ENCODE assay signal across 11 mouse cellular contexts in genomic region chr4:140038586-140039411, GRCm38 (mm10).
A peak's percentile ranks its signal among the peaks of the same experiment; 100 is the strongest.
DNase-seq lines count a peak whose midpoint lies in the region; ATAC-seq and TF ChIP-seq lines count a peak whose summit lies in the region.
"Had no signal": no experiment of that assay in that cellular context is flagged by ENCODE, and none has a peak within 500 bp of the region (broad histone marks: within the 10 kb centered on the region; RNA-seq: fewer than 3 reads in every experiment).

No protein-coding gene starts in this region.

- DNase-seq in cerebellum, adult 18-20 months: peak; percentile 19 to 41
- DNase-seq in cerebellum, adult 11 months: no peak
- DNase-seq in retina, postnatal 1 day: peak; percentile 48
- DNase-seq in retina, embryonic 14.5 days (ENCODE audit: low spot score): no peak
- peak; percentile 39 for DNase-seq in hindbrain, postnatal 0 days (ENCODE audit: low spot score)
- no peak for DNase-seq in heart, postnatal 4 days
- no peak for DNase-seq in ovary, postnatal 10 days (ENCODE audit: low spot score)
- no peak for DNase-seq in urinary bladder, postnatal 10 days (ENCODE audit: low spot score)
- DNase-seq: heart, adult 18-20 months; kidney, postnatal 4 days; lung, postnatal 14 days had no signal

- H3K27me3 ChIP-seq in hindbrain, postnatal 0 days (ENCODE audit: insufficient read depth, low read length): no peaks in the 10 kb centered on the region

- no peaks in the 10 kb centered on the region for H3K36me3 ChIP-seq in hindbrain, postnatal 0 days (ENCODE audit: insufficient read depth, low read length)

- WGBS in hindbrain, postnatal 0 days: 8% methylated on average over 26 of the region's 26 CpGs

- H3K4me1 ChIP-seq in hindbrain, postnatal 0 days (ENCODE audit: insufficient read depth, low read length): peaks cover 20% of the 10 kb centered on the region

- no peak overlapping the region for H3K4me3 ChIP-seq in hindbrain, postnatal 0 days (ENCODE audit: low read length)

- H3K4me2 ChIP-seq in hindbrain, postnatal 0 days (ENCODE audit: low read depth, low read length): no peak overlapping the region

- no peaks in the 10 kb centered on the region; the same call in 1 of the 2 replicates for H3K9me3 ChIP-seq in hindbrain, postnatal 0 days (ENCODE audit: low read length)

- H3K27ac ChIP-seq in hindbrain, postnatal 0 days: 0 out of 2 replicates have a peak overlapping the region, but pooled peaks have one; percentile 41

- ATAC-seq in hindbrain, postnatal 0 days: no peak

- no peak overlapping the region for H3K9ac ChIP-seq in hindbrain, postnatal 0 days (replicated peaks; ENCODE audit: low read length)

- no peak for TF ChIP-seq CTCF in hindbrain, postnatal 0 days (IDR thresholded peaks at IDR 0.05; ENCODE audit: low read depth)

Comparison
In these comparisons a context has a peak if more than half of its experiments do, and no peak if none do; other contexts are left out.
1. DNase-seq: peak in cerebellum, adult 18-20 months (2 of 2), retina, postnatal 1 day (single experiment) and hindbrain, postnatal 0 days (single experiment); none in cerebellum, adult 11 months (single experiment), retina, embryonic 14.5 days (single experiment), heart, postnatal 4 days (single experiment), ovary, postnatal 10 days (single experiment) and urinary bladder, postnatal 10 days (single experiment).